Mouse (Mus musculus) G1E-ER4 (cell line): ENCODE data around the gene Gnmt. TPM values are rescaled to one million over a fixed set of nuclear protein-coding genes. Genes with fewer than 3 reads are reported as not detected.

ENCODE experiments used
- GATA1 ChIP-seq: IDR thresholded peaks from one replicate; pipeline ENCODE4 v1.8.0; 2012; ENCODE audit warnings: low read length, inconsistent platforms
- polyA plus RNA-seq: library from polyadenylated mRNA; stranded (reverse); fragments of >175 nt; gene quantifications from 2 replicates; pipeline ENCODE4 v1.2.3, GENCODE M21; 2012

Gene Gnmt
- 0.16 and 0.37 TPM in 2 replicates for polyA plus RNA-seq

GRCm38 (mm10) chr17:46728904-46729318 lies at the start of gene Gnmt:
Gnmt (minus strand) TSS chr17:46729168.
- no peak for TF ChIP-seq GATA1

GRCm38 (mm10) chr17:46776087-46776486 lies 47.1 kb upstream of the Gnmt start:
- TF ChIP-seq GATA1: no peak

- no peak for TF ChIP-seq GATA1
Measured at GRCm38 (mm10) chr17:46775070-46775469, 46.1 kb upstream of the Gnmt start.

- TF ChIP-seq GATA1: no peak
Measured at GRCm38 (mm10) chr17:46774131-46774472, 45.1 kb upstream of the Gnmt start.

- no peak for TF ChIP-seq GATA1
Measured at GRCm38 (mm10) chr17:46773278-46774130, 44.5 kb upstream of the Gnmt start.

- no peak for TF ChIP-seq GATA1
Measured at GRCm38 (mm10) chr17:46772404-46773277, 43.7 kb upstream of the Gnmt start, which contains the start of gene 2310039H08Rik. 2310039H08Rik (plus strand) TSS chr17:46772635.

GRCm38 (mm10) chr17:46772038-46772403 lies 43.1 kb upstream of the Gnmt start:
- no peak for TF ChIP-seq GATA1

- no peak for TF ChIP-seq GATA1
Measured at GRCm38 (mm10) chr17:46771616-46772015, 42.6 kb upstream of the Gnmt start.

GRCm38 (mm10) chr17:46771025-46771424 lies 42.1 kb upstream of the Gnmt start:
- no peak for TF ChIP-seq GATA1

GRCm38 (mm10) chr17:46770546-46770945 lies 41.6 kb upstream of the Gnmt start:
- no peak for TF ChIP-seq GATA1

GRCm38 (mm10) chr17:46767868-46768267 lies 38.9 kb upstream of the Gnmt start:
- TF ChIP-seq GATA1: no peak

GRCm38 (mm10) chr17:46763544-46763943 lies 34.6 kb upstream of the Gnmt start, which contains the start of gene Ptcra:
Ptcra (minus strand) TSS chr17:46763712.
- no peak for TF ChIP-seq GATA1

- no peak for TF ChIP-seq GATA1
Measured at GRCm38 (mm10) chr17:46758753-46759152, 29.8 kb upstream of the Gnmt start.

GRCm38 (mm10) chr17:46751794-46752556 lies 23.0 kb upstream of the Gnmt start, which contains the start of gene Cnpy3:
Cnpy3 (minus strand) TSS chr17:46752214.
- TF ChIP-seq GATA1: no peak

GRCm38 (mm10) chr17:46751056-46751793 lies 22.3 kb upstream of the Gnmt start:
- TF ChIP-seq GATA1: no peak
